Mouse (Mus musculus) ES-CJ7 (cell line): Measurements from ENCODE around the gene Wdr4.

Source experiments
- DNase-seq: peaks from one replicate; pipeline ENCODE4 v3.0.0; 2011; ENCODE audit warnings: low read depth, low spot score

The Wdr4 gene

GRCm38 (mm10) chr17:31447766-31448165 is 72.0 kb downstream of the Wdr4 start:
- no peak for DNase-seq

GRCm38 (mm10) chr17:31445061-31445731 is 74.6 kb downstream of the Wdr4 start:
- no peak for DNase-seq
